13 mouse cellular contexts compared by ENCODE assay signal in the genomic region with DNA sequence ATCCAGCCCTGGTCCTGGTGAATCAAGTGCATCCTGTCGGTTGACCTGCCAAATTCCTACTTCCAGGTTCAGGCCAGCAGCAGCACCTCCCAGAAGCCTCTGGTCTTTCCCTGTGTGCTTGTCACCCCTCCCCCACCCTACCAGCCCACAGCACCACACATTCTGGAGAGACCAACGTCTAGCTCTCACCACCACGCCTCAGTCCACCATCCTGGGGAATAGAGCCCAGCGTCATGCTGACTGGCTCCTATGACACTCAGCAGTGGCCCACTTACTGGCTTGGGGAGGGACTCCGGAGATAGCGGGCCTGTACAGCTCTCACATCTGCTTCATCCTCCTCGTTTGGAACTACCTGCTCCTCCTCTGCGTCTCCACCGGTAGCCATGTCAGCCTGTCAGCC. TPM values are rescaled to one million over a fixed set of nuclear protein-coding genes. Genes with fewer than 3 reads are reported as not detected.
DNase-seq lines count a peak whose midpoint lies in the region; ATAC-seq and TF ChIP-seq lines count a peak whose summit lies in the region.
"Had no signal": no experiment of that assay in that cellular context is flagged by ENCODE, and none has a peak within 500 bp of the region (broad histone marks: within the 10 kb centered on the region; RNA-seq: fewer than 3 reads in every experiment).

No protein-coding gene starts in this region.

- 38% methylated on average over 9 of the region's 9 CpGs for WGBS in lung, embryonic 14.5 days
- WGBS in embryonic facial prominence, embryonic 14.5 days, result 53% methylated on average over 9 of the region's 9 CpGs
- 19% methylated on average over 9 of the region's 9 CpGs for WGBS in heart, embryonic 16.5 days
- WGBS in neural tube, embryonic 15.5 days, result 78% methylated on average over 9 of the region's 9 CpGs
- 90% methylated on average over 9 of the region's 9 CpGs for WGBS in thymus, adult 2 months

- H3K4me1 ChIP-seq in lung, embryonic 14.5 days (ENCODE audit: insufficient read depth), result peaks cover 14% of the 10 kb centered on the region; the same call in 1 of the 2 replicates
- peaks cover 9% of the 10 kb centered on the region for H3K4me1 ChIP-seq in embryonic facial prominence, embryonic 14.5 days (ENCODE audit: control insufficient read depth, insufficient read depth, low read length)
- H3K4me1 ChIP-seq in heart, embryonic 16.5 days (ENCODE audit: control insufficient read depth, insufficient read depth, low read length), result peaks cover 38% of the 10 kb centered on the region
- no peaks in the 10 kb centered on the region for H3K4me1 ChIP-seq in neural tube, embryonic 15.5 days
- H3K4me1 ChIP-seq in thymus, adult 2 months (replicated peaks; ENCODE audit: control insufficient read depth, insufficient read depth, low read length), result 0 out of 2 replicates have a peak, but pooled peaks cover 5% of the 10 kb centered on the region

- no peak overlapping the region for H3K9ac ChIP-seq in lung, embryonic 14.5 days
- no peak overlapping the region for H3K9ac ChIP-seq in embryonic facial prominence, embryonic 14.5 days (ENCODE audit: low read depth, low read length)
- H3K9ac ChIP-seq in heart, embryonic 16.5 days (ENCODE audit: low read length), result peak overlapping the region; percentile 87
- H3K9ac ChIP-seq in neural tube, embryonic 15.5 days (replicated peaks), result no peak overlapping the region

- peak overlapping the region; percentile 38 for H3K4me2 ChIP-seq in lung, embryonic 14.5 days
- peak overlapping the region; percentile 38; the same call in 1 of the 2 replicates for H3K4me2 ChIP-seq in embryonic facial prominence, embryonic 14.5 days (ENCODE audit: low read depth, low read length)
- H3K4me2 ChIP-seq in heart, embryonic 16.5 days (ENCODE audit: low read depth, low read length), result peak overlapping the region; percentile 73
- peak overlapping the region; percentile 19; the same call in 1 of the 2 replicates for H3K4me2 ChIP-seq in neural tube, embryonic 15.5 days

- TF ChIP-seq CTCF in lung, embryonic 14.5 days (IDR thresholded peaks at IDR 0.05; ENCODE audit: low read depth), result no peak
- no peak for TF ChIP-seq CTCF in layer of hippocampus, adult 2 months (conservative IDR thresholded peaks at IDR 0.05)
- TF ChIP-seq CTCF in thymus, adult 2 months (IDR thresholded peaks at IDR 0.05; ENCODE audit: borderline replicate concordance, control insufficient read depth, extremely low read depth, insufficient read depth, low read length, poor library complexity), result no peak

- no peak overlapping the region for H3K4me3 ChIP-seq in lung, embryonic 14.5 days (ENCODE audit: low read depth, low read length)
- H3K4me3 ChIP-seq in embryonic facial prominence, embryonic 14.5 days (ENCODE audit: low read depth, low read length), result peak overlapping the region; percentile 14
- H3K4me3 ChIP-seq in heart, embryonic 16.5 days (ENCODE audit: low read length), result peak overlapping the region; percentile 69
- H3K4me3 ChIP-seq in neural tube, embryonic 15.5 days (replicated peaks), result no peak overlapping the region
- no peak overlapping the region for H3K4me3 ChIP-seq in layer of hippocampus, adult 2 months
- no peak overlapping the region for H3K4me3 ChIP-seq in thymus, adult 2 months (ENCODE audit: control insufficient read depth, insufficient read depth, low read length)

- no peaks in the 10 kb centered on the region for H3K36me3 ChIP-seq in lung, embryonic 14.5 days (ENCODE audit: insufficient read depth)
- H3K36me3 ChIP-seq in embryonic facial prominence, embryonic 14.5 days (ENCODE audit: control insufficient read depth, insufficient read depth, low read length), result no peaks in the 10 kb centered on the region
- peaks cover 15% of the 10 kb centered on the region for H3K36me3 ChIP-seq in heart, embryonic 16.5 days (ENCODE audit: control insufficient read depth, insufficient read depth)
- H3K36me3 ChIP-seq in neural tube, embryonic 15.5 days, result no peaks in the 10 kb centered on the region
- H3K36me3 ChIP-seq in thymus, adult 2 months (ENCODE audit: control insufficient read depth, insufficient read depth, low read length), result no peaks in the 10 kb centered on the region

- no peak for DNase-seq in lung, embryonic 14.5 days
- DNase-seq in lung, postnatal 14 days, result no peak
- no peak for DNase-seq in embryonic facial prominence, embryonic 14.5 days (ENCODE audit: low spot score)
- DNase-seq in layer of hippocampus, adult 2 months (ENCODE audit: low spot score in 2 of 2), result no peak
- DNase-seq in thymus, adult 2 months, result no peak
- DNase-seq in adrenal gland, adult 2 months, result no peak

- H3K27me3 ChIP-seq in lung, embryonic 14.5 days (ENCODE audit: insufficient read depth, low read length), result no peaks in the 10 kb centered on the region
- H3K27me3 ChIP-seq in embryonic facial prominence, embryonic 14.5 days (replicated peaks; ENCODE audit: control insufficient read depth, insufficient read depth, low read length), result no peaks in the 10 kb centered on the region
- H3K27me3 ChIP-seq in heart, embryonic 16.5 days (ENCODE audit: control insufficient read depth, insufficient read depth, low read length), result no peaks in the 10 kb centered on the region
- H3K27me3 ChIP-seq in neural tube, embryonic 15.5 days (replicated peaks), result no peaks in the 10 kb centered on the region
- no peaks in the 10 kb centered on the region for H3K27me3 ChIP-seq in thymus, adult 2 months (ENCODE audit: control insufficient read depth, insufficient read depth, low read length)

- TF ChIP-seq POLR2A in thymus, adult 2 months (IDR thresholded peaks at IDR 0.05; ENCODE audit: control insufficient read depth, extremely low read depth, insufficient read depth, low read length, poor library complexity), result no peak

- peak; percentile 21; the same call in 1 of the 2 replicates for ATAC-seq in lung, embryonic 14.5 days (ENCODE audit: insufficient read depth)
- ATAC-seq in embryonic facial prominence, embryonic 14.5 days (ENCODE audit: low read depth), result no peak
- peak; percentile 34; the same call in 1 of the 2 replicates for ATAC-seq in heart, embryonic 16.5 days (replicated peaks; ENCODE audit: extremely low read depth, insufficient read depth, low FRiP score)
- ATAC-seq in neural tube, embryonic 15.5 days (ENCODE audit: low FRiP score), result no peak
- ATAC-seq: inflammation-experienced regulatory T-cells, adult 6 months; lung, postnatal 0 days had no signal

- H3K9me3 ChIP-seq in lung, embryonic 14.5 days (ENCODE audit: low read depth, low read length), result no peaks in the 10 kb centered on the region
- no peaks in the 10 kb centered on the region for H3K9me3 ChIP-seq in embryonic facial prominence, embryonic 14.5 days (ENCODE audit: control insufficient read depth, low read length)
- H3K9me3 ChIP-seq in heart, embryonic 16.5 days (replicated peaks; ENCODE audit: control insufficient read depth, low read length), result no peaks in the 10 kb centered on the region
- no peaks in the 10 kb centered on the region for H3K9me3 ChIP-seq in neural tube, embryonic 15.5 days (replicated peaks)

- no peak overlapping the region for H3K27ac ChIP-seq in lung, embryonic 14.5 days (ENCODE audit: low read depth)
- no peak overlapping the region for H3K27ac ChIP-seq in embryonic facial prominence, embryonic 14.5 days (replicated peaks; ENCODE audit: low read depth, low read length)
- peak overlapping the region; percentile 99 for H3K27ac ChIP-seq in heart, embryonic 16.5 days (ENCODE audit: low read length)
- no peak overlapping the region for H3K27ac ChIP-seq in neural tube, embryonic 15.5 days (replicated peaks)
- no peak overlapping the region for H3K27ac ChIP-seq in layer of hippocampus, adult 2 months
- H3K27ac ChIP-seq in thymus, adult 2 months (ENCODE audit: control insufficient read depth, insufficient read depth, low read length), result no peak overlapping the region

RNA-seq across cellular contexts. Expression of a gene that starts 0.9 kb away (rescaled TPM):
- 2.5 and 3.1 TPM in 2 replicates for polyA plus RNA-seq in lung, embryonic 14.5 days (2014; fragmentation: Nextera tagmentation; extraction: Ambion mirVana)
- 11.3 and 14.0 TPM in 2 replicates for polyA plus RNA-seq in embryonic facial prominence, embryonic 14.5 days (2014; fragmentation: Nextera tagmentation; extraction: Ambion mirVana)
- polyA plus RNA-seq in heart, embryonic 16.5 days (2015; fragmentation: Nextera tagmentation; extraction: Ambion mirVana), result 50.1 and 50.5 TPM in 2 replicates
- 1.00 and 1.5 TPM in 2 replicates for polyA plus RNA-seq in neural tube, embryonic 15.5 days (2015; fragmentation: Nextera tagmentation; extraction: Ambion mirVana)
- not detected for total RNA-seq in layer of hippocampus, adult 2 months (2021)
- polyA plus RNA-seq in thymus, adult 2 months (2012; rRNA removed), result 0.08 and 0.32 TPM in 2 replicates
- under 1 TPM; 0.07 to 0.12 TPM for total RNA-seq in adrenal gland, adult 2 months (2021)
- polyA plus RNA-seq in adrenal gland, adult 2 months (2012; rRNA removed), result 0.03 and 0.10 TPM in 2 replicates
- total RNA-seq: monocyte, adult 5-6 weeks had no signal
- polyA plus RNA-seq: inflammation-experienced regulatory T-cells, adult 6 months had no signal

RNA-seq across cellular contexts. Expression of a gene that starts 3.2 kb away (rescaled TPM):
- polyA plus RNA-seq in lung, embryonic 14.5 days (2014; fragmentation: Nextera tagmentation; extraction: Ambion mirVana), result 0.11 TPM in 1 of 2 replicates, not detected in the other
- 0.26 TPM in 1 of 2 replicates, not detected in the other for polyA plus RNA-seq in embryonic facial prominence, embryonic 14.5 days (2014; fragmentation: Nextera tagmentation; extraction: Ambion mirVana)
- polyA plus RNA-seq in heart, embryonic 16.5 days (2015; fragmentation: Nextera tagmentation; extraction: Ambion mirVana), result 0.11 and 0.67 TPM in 2 replicates
- polyA plus RNA-seq in neural tube, embryonic 15.5 days (2015; fragmentation: Nextera tagmentation; extraction: Ambion mirVana), result 5.2 TPM in 1 of 2 replicates, not detected in the other
- not detected for total RNA-seq in layer of hippocampus, adult 2 months (2021)
- polyA plus RNA-seq in thymus, adult 2 months (2012; rRNA removed), result 3.8 TPM in 2 replicates
- total RNA-seq in adrenal gland, adult 2 months (2021), result under 1 TPM; 0.20 to 0.38 TPM
- 0.66 and 0.78 TPM in 2 replicates for polyA plus RNA-seq in adrenal gland, adult 2 months (2012; rRNA removed)
- total RNA-seq: layer of hippocampus, postnatal 14 days; monocyte, adult 5-6 weeks had no signal
- polyA plus RNA-seq: frontal cortex, adult 2 months; inflammation-experienced regulatory T-cells, adult 6 months had no signal

Comparison
In these comparisons a context has a peak if more than half of its experiments do, and no peak if none do; other contexts are left out.
1. ATAC-seq: peak in lung, embryonic 14.5 days (single experiment) and heart, embryonic 16.5 days (single experiment); none in embryonic facial prominence, embryonic 14.5 days (single experiment) and neural tube, embryonic 15.5 days (single experiment).
2. H3K4me2 ChIP-seq: peak in every context shown above with its lines; median percentile 73 in heart, embryonic 16.5 days; 38 in lung, embryonic 14.5 days; 38 in embryonic facial prominence, embryonic 14.5 days; 19 in neural tube, embryonic 15.5 days.
3. H3K4me3 ChIP-seq: peak in embryonic facial prominence, embryonic 14.5 days (single experiment) and heart, embryonic 16.5 days (single experiment); none in lung, embryonic 14.5 days (single experiment), neural tube, embryonic 15.5 days (single experiment), layer of hippocampus, adult 2 months (single experiment) and thymus, adult 2 months (single experiment).